Mouse (Mus musculus) MEL-GATA-1-ER (cell line): ENCODE data around the gene Itsn1.

ENCODE experiments used
- DNase-seq: peaks from one replicate; pipeline ENCODE4 v3.0.0-alpha.2; 2012; ENCODE audit warnings: low read depth; ENCODE audit errors: extremely low read depth

Gene Itsn1

DNA sequence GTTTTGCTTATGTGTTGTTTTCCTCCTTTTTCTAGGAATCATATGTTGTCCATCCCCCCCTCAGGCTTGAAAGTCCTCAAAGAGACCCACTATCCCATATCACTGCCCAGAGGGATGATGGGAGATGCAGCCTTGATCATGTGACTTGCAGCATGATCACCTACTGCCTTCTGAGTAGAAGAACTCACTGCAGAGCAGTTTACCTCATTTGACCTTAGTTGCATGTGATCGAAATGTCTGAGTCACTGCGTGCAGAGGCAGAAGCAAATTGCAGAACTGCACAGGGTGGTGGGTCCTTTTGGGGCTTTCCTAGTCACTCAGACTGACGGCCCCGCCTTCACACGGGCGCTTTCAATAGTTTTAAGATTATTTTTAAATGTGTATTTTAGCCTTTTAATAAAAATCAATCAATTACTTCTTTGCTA is 141.1 kb downstream of the Itsn1 start:
- DNase-seq: peak; percentile 59

DNA sequence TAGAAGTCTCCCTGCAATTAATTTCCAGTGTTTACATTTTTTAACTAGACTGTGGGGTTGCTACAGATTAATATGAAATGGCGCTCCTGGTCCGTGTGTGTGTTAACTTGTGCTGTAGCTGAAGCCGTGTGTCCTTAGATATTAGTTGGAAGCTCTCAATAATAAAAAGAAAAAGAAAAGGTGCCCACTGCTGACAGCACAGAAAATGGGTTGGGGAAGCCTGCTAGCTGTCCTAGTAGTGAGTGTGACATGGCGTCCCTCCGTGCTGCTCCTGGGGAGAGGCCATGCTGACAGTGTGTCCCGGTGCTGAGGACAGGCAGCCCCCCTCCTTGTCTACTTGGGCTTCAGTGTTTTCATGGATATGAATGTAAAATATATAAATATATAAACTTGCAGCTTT is 142.1 kb downstream of the Itsn1 start:
- DNase-seq: no peak

DNA sequence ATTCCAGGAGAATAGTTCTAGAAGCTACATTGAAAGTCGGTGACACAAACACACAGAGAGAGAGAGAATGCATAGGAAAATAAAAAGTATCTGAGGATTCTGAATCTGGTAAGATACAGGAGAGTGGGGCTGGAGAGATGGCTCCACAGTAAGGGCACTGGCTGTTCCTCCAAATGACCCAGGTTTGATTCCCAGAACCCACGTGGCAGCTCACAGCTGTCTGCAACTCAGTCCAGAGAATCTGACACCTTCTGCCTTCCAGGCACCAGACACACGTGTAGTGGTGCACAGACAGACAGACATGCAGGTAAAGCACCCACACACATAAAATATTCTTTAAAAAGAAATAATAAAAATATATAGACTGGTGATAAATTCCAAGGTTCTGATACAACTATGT is 144.6 kb downstream of the Itsn1 start:
- DNase-seq: no peak

DNA sequence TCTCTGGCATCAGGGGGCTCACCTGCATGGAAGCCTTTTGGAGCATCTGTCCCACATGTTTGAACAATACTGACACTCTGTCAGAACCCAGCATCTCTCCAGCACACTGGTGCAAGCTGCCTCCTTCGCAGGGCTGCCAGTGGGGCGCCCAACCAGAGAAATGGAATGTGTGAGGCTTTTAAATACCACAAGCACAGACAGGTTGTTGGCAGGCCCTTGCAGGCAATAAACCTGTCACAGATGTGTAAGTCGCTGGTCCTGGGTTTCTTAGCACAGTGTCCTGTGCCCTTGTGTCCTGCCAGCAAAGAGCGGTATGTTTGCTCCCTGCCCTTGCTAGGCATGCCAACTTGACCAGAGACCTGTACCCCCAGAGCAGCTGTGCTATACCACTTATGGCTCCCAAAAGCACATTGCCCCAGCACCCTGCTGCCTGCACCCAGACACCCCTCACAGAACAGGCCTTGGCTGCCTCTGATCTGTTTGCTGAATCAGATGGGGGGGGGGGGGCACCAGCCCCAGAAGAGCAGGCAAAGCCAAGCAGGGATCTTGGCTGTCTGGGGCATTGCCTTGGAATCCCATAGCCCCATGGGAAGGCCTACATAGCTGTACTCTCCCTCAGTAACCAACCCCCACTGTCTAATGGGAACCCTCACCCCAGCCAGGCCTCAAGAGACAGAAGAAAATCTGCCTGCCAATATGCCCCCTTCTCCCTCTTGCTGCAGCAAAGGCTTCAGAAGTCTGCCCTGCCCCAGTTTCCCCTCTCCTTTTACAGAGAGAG is 146.7 kb downstream of the Itsn1 start:
- DNase-seq: no peak

- DNase-seq: no peak
Measured at GRCm38 (mm10) chr16:91876457-91876856, 147.4 kb downstream of the Itsn1 start.

DNA sequence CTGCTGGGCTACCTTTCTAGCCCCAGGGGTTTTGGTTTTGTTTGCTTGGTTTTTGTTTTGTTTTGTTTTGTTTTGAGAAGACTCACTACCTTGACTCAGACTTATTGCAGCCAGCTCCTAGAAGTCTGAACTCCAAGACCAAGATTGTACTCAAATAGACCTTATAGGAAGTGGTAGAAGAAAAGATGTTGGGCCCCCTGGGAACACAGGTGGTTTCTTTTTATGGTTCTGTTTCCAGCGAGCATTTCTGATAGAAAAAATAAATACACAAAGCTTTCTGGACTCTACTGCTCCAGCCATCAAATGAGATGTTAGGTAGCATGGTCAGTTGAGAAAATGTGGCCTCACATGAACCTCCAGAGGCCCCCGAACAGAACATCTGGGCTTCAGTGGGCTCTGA is 150.0 kb downstream of the Itsn1 start:
- no peak for DNase-seq

GRCm38 (mm10) chr16:91880869-91881767 is 152.0 kb downstream of the Itsn1 start:
- no peak for DNase-seq

DNA sequence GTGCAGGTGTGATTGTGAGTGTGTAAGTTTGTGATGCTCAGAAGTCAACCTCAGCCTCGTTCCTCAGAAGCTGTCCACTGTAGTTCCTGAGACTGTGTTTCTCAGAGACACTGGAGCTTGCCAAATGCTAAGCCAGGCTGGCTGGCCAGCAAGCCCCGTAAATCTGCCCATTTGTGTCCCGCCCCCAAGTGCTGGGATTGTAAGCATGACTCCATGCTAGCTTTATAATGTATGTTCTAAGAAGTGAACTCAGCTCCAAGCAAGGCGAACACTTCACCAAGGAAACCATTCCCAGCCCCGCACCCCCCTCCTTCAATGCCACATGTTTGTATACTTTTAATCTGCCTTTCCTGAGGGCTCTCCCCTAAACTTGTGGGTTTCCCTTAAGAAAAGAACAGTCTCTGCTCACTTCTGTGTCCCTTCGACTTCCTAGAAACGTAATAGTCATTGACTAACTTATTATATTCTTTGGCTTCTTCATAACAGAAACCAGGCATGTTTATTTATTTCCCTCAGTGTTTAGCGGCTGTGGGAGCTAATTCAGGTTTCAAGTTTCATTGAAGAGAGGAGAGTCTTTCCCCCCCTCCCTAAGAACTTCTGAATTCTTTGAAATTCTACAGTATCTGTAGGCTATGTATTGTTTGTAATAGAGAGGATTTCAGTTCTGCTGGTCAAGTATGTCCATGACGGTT is 153.2 kb downstream of the Itsn1 start:
- no peak for DNase-seq

GRCm38 (mm10) chr16:91883636-91884035 is 154.6 kb downstream of the Itsn1 start:
- DNase-seq: no peak

DNA sequence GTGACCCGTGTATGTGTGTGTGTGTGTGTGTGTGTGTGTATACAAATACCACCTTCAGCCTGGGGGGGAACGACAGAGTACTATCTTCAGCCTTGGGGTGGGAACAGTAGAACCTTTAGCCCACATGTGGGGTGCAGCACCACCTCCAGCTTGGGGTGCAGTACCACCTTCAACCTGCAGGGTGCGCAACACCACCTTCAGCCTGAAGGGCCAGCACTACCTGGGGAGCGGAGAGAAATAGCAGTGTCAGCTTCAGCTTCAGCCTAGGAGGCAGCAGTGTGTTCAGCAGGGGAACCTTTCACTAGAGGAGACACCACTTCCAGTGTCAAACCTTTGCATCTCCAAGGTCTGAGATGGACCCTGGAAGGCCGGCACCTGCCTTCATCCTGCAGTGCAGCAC is 155.1 kb downstream of the Itsn1 start:
- peak; percentile 35 for DNase-seq

- DNase-seq: no peak
Measured at GRCm38 (mm10) chr16:91885389-91886122, 156.5 kb downstream of the Itsn1 start.

- DNase-seq: no peak
Measured at GRCm38 (mm10) chr16:91888368-91888767, 159.3 kb downstream of the Itsn1 start.

- DNase-seq: no peak
Measured at GRCm38 (mm10) chr16:91889831-91890230, 160.8 kb downstream of the Itsn1 start.

DNA sequence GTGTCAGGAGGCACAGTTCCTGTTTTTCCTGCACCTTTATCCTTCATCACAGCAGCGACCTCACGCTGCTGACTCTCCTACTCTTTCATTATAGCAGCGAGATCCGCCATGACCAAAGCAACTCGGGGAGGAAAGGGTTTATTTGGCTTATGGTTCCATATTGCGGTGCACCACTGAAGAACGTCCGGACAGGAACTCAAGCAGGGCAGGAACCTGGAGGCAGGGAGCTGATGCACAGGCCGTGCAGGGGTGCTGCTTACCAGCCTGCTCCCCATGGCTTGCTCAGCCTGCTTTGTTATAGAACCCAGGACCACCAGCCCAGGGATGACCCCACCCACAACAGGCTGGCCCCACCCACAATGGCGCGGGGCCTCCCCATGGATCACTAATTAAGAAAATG is 162.1 kb downstream of the Itsn1 start:
- DNase-seq: peak; percentile 32

DNA sequence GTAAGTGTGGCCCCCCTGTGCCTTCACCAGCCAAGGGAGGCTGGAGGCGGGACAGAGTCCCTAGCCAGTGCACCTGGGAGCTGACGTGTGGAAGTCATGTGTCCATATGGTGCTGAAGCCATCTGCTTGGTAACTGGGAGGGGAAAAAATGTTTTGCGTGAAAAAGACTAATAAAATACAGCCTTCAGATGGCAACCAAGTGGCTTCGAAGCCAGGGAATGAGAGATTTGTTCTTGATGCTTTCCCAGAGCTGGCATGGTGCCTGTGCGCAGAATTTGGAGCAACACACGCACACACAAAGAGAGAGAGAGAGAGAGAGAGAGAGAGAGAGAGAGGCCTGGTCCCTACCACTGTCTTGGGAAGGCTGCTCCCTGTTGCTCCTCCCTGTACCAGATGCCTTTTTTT is 167.3 kb downstream of the Itsn1 start:
- no peak for DNase-seq

DNA sequence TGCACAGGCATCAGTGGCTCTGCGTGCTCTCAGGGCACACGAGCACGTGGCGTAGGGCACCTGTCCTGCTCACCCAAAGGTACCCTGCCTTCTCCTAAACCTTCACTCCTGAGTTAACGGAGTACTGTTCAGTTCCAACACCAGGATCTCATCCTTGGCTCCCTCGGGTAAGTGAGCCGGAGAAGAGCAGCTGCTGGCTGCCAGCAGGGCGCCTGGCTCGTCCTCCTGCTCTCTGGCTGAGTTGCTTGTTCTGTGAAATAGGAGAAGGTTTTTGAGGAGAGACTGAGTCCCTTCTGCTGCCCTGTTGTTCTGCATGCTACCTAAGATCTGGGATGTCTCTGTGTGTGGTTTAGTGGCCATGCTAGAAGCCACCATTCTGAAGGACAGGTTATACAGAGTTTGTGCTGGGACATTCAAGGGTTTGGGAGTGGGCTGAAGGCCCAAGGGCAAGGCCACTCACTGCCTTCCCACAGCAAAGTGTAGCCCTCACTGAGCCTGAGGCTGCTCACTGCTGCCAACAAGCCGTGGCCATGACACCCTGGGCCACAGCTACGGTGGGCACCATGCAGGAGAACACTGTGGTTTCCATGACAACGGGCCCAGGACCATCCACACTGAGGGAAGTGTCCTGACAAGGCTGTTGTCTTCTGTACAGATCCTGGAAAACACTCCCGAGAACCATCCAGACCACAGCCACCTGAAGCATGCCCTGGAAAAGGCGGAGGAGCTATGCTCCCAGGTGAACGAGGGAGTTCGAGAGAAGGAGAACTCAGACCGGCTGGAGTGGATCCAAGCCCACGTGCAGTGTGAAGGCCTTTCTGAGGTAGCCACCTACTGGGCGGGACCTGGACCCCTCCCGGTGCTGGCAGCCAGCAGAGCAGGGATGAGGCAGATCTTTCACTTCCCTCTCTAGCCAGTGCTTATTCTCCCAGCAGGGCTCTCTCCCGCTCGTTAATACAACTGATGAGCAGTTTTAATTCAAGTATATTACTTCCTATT is 170.1 kb downstream of the Itsn1 start:
- DNase-seq: no peak

DNA sequence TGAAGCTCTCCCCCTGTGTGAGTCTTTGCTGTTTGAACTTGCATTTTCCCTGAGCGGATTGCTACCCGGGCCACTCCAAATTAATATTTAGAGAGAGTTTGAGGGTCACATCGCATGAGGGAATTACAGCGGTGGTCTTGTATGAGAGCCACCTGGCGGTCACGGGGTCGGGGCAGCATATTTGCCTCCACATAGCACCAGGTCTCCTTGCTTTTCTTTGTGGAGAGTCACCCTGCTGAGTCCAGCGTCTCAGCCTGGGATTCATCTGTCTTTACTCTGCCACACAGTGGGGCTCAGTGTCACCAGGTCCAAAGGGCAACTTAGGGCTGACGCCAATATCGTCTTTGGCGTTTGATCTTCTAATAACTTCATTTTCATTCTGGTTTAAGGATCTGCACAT is 171.2 kb downstream of the Itsn1 start:
- no peak for DNase-seq

DNA sequence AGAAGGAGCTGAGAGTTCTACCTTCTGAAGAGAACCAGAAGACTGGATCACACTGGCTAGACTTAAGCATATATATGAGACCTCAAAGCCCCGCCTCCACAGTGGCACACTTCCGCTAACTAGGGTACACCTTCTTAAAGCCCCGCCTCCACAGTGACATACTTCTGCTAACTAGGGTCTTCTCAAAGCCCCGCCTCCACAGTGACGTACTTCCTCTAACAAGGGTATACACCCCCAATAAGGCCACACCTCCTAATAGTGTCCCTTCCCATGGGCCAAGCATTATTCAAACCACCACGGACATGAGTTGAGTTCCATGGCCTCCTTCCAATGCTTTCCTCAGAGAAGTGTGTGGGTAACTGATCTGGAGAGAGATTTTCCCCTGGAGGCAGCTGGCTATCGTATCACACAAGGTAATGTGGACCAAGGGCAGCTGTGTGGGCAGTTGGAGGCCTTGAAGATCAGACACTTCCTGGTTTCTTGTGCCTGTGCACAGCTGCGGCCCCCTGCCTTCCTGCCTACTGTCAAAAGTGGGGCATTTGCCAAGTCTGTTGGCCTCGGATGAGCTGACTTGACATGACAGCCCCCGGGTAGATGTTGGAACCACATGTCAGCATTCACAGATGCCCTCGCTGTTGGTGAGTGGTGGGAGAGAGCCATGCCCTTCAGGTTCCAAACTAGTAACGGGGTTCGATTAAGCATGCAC is 174.9 kb downstream of the Itsn1 start:
- DNase-seq: no peak

GRCm38 (mm10) chr16:91905127-91905860 is 176.2 kb downstream of the Itsn1 start:
- no peak for DNase-seq
